Mouse (Mus musculus) stomach, embryonic 15.5 days (tissue): ENCODE data around the gene Arglu1. TPM values are rescaled to one million over a fixed set of nuclear protein-coding genes. Genes with fewer than 3 reads are reported as not detected.

Source experiments
- ATAC-seq: fragments of 200-750 bp; cut with Nextera tagmentation; 2 replicates; pipeline ENCODE4 v1.8.0; 2017; ENCODE audit warnings: low read depth, moderate number of reproducible peaks, moderate TSS enrichment; ENCODE audit not compliant: insufficient read depth, low FRiP score
- H3K27ac ChIP-seq: fragments of 300-500 bp; sonication (generic); 2 replicates; pipeline ENCODE4 v1.5.1; 2015; ENCODE audit warnings: mild to moderate bottlenecking, inconsistent platforms
- H3K27me3 ChIP-seq: fragments of 300-500 bp; sonication (generic); replicated peaks from 2 replicates; pipeline ENCODE4 v1.6.1; 2015; ENCODE audit warnings: inconsistent platforms
- H3K36me3 ChIP-seq: fragments of 300-500 bp; sonication (generic); 2 replicates; pipeline ENCODE4 v1.6.1; 2015; ENCODE audit warnings: inconsistent platforms
- H3K4me1 ChIP-seq: fragments of 300-500 bp; sonication (generic); 2 replicates; pipeline ENCODE4 v1.6.1; 2015; ENCODE audit warnings: inconsistent platforms
- H3K4me2 ChIP-seq: fragments of 300-500 bp; sonication (generic); 2 replicates; pipeline ENCODE4 v1.6.1; 2015; ENCODE audit warnings: mild to moderate bottlenecking, inconsistent platforms
- H3K4me3 ChIP-seq: fragments of 300-500 bp; sonication (generic); replicated peaks from 2 replicates; pipeline ENCODE4 v1.5.1; 2015; ENCODE audit warnings: inconsistent platforms
- H3K9ac ChIP-seq: fragments of 300-500 bp; sonication (generic); 2 replicates; pipeline ENCODE4 v1.6.1; 2015; ENCODE audit warnings: inconsistent platforms
- H3K9me3 ChIP-seq: fragments of 300-500 bp; sonication (generic); 2 replicates; pipeline ENCODE4 v1.6.1; 2016; ENCODE audit warnings: inconsistent platforms
- WGBS: fragments of 180-500 bp; shearing (Covaris S2); methylation state at CpG from one replicate; pipeline ENCODE4 v1.1.7; 2015; 5-methylcytosine and 5-hydroxymethylcytosine counted together
- polyA plus RNA-seq: library from polyadenylated mRNA; unstranded; fragments of >200 nt; fragmentation: Nextera tagmentation; extraction: Ambion mirVana; gene quantifications from 2 replicates; pipeline ENCODE4 v1.2.1, GENCODE M21; 2015

Arglu1 gene
- polyA plus RNA-seq, 1 experiment from 2014 or later = 142 TPM

DNA sequence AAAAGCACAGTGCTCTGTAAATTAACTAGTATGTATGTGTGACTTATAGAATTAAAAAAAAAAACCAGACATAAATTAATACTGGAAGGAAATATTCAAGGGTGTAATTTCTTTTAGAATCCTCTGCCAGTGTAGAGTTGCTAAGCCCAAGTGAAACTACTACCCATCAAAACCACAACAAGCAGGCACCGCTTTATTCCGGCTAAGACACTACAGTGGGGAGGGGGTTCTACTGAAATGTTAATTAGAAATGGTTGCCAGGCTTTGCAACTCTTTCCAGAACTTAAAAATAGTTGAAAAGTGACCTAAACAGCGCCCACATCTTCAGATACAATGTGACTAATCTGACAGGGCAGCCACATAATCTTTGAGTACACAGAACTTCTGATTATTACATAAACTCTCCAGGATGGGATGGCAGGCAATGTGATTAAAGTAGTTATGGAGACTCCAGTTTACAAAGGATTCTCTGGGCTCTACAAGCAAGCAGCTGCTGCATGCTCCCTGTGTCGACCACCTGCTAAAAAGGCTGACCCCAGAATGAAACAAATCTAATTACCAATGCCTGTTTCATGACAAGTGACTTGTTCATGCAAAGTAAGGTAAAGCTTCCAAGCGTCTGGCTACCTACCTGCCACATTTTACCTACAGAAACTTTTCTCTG, 32.5 kb downstream of the Arglu1 start:
- Histone ChIP-seq H3K9me3 (no peaks in the 10 kb centered on the region), H3K4me3 (peak overlapping the region; percentile 80), H3K27ac (peak overlapping the region; percentile 44; the same call in 1 of the 2 replicates), H3K4me1 (peaks cover 12% of the 10 kb centered on the region; the same call in 1 of the 2 replicates), H3K4me2 (peak overlapping the region; percentile 95), H3K36me3 (no peaks in the 10 kb centered on the region), H3K27me3 (no peaks in the 10 kb centered on the region), H3K9ac (no peak overlapping the region)
- no peak for ATAC-seq
- 33% methylated on average over 5 of the region's 5 CpGs for WGBS

DNA sequence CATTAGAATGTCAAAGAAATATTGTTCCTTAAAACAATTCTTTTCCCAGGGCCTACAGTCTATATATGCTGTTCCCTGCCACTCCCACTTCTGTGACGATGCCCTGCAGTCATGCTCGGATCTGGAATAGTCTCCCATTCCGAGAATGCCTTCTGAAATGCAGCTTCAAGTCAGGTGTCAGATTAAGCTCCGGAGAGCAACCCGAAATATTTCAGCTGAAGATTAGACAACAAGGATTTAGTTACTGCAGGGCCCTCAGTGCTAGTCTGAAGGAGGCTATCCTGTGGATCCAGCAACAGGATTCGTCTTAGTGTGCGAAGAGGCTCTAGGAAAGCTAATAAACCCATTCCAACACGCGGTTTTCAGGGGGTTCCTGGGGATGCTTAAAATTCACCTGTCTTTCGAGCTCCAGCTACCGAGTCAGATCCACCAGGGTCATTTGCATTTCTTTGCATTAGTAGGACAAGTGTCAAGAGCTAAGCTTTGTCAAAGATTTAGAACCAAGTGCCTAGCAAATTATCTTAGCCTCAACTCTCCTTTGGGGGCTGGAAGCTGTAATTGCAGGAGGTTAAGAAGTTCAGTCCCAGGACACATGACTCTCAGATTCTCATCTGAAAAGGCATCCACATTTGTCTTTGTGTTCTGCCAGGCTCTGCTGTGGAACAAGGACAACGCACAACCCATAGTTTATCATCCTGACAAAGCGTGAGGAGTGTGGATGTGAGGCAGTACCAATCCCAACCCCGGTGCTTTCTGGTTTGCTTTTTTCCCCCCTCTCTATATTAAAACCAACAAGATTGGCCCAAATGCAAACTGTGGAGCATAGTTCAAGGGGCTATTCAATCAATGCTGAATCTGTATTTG, 33.5 kb downstream of the Arglu1 start:
- Histone ChIP-seq H3K27me3 (no peaks in the 10 kb centered on the region), H3K27ac (no peak overlapping the region), H3K4me3 (peak overlapping the region; percentile 12), H3K36me3 (no peaks in the 10 kb centered on the region), H3K9ac (no peak overlapping the region), H3K4me2 (peak overlapping the region; percentile 95), H3K4me1 (peaks cover 18% of the 10 kb centered on the region), H3K9me3 (no peaks in the 10 kb centered on the region)
- no peak for ATAC-seq
- 33% methylated on average over 14 of the region's 14 CpGs for WGBS

DNA sequence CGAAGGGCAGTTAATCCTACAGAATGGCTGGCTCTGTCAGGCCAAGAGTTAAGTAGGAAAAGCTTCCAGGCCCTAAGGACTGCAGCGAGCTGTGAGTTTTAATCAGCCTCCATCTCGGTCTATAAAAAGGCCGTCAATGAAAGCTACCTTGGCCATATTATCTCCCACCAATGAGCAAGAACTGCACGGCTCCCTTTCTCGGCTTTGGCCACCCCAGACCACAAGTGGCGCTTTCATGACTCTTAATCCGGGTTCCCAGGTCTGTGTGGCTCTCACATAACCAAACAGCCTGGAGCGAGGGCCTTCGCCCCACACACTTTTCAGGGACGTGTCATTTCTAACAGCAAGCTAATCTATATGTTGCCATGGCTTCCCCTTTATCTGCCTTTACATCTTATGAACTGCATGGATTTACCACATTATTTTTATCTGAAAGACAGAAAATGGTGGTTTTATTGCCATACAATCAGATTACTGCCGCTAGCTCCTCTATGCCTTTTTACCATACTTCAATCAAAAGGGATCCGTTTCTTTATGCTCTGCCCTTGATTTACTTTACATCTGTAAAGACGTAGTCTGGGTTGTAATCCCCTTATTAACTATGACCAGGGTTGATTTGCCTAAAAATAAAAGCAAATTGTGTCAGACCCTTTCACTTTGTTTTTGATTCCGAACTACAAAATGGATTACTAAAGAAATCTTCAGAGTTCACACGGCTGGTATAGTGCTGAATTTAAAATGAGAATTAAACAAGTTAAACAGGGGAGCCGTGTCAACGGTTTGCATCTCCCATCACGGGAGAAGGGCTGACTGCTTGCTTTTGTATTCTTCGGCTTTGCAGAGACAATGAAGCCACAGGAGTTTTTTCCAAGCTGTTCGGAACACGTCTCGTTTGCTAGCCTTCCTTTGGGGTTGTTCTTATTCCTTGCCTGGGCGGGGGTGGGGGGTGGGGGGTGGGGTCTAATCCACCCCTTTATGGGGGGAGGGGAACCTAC, 34.7 kb downstream of the Arglu1 start:
- H3K4me2 ChIP-seq = peak overlapping the region; percentile 95
- H3K27me3 ChIP-seq = no peaks in the 10 kb centered on the region
- 53% methylated on average over 24 of the region's 24 CpGs for WGBS
- H3K27ac ChIP-seq = no peak overlapping the region
- no peaks in the 10 kb centered on the region for H3K9me3 ChIP-seq
- H3K4me3 ChIP-seq = no peak overlapping the region
- no peak for ATAC-seq
- H3K9ac ChIP-seq = no peak overlapping the region
- H3K4me1 ChIP-seq = peaks cover 19% of the 10 kb centered on the region
- no peaks in the 10 kb centered on the region for H3K36me3 ChIP-seq

DNA sequence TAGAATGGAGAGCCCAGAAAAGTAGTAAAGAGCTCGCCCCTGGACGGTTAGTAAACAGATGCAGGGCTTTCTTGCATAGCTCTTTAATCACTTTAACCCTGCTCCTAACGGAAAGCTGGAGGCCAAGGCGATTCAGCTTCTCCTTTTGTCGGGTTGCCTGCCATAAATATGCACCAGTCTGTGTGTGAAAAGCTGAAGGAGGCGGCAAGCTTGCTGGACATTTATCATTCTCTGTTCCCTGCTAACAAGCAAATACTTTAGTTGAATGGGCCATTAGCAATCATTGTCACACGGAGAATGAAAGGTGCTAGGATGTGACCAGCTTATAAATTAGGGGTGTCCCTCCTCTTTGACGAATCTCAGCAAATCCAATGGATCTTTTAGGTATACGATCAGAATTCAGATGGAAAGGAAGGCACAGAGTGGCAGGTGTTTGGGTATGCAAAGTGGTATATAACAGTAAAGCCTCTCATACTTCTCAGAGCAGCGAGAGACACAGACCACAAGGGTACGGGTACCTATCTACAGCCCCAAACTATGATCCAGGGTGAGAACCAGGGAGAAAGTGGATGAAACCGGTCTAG, 36.3 kb downstream of the Arglu1 start:
- H3K4me2 ChIP-seq = no peak overlapping the region
- no peak overlapping the region for H3K9ac ChIP-seq
- peaks cover 33% of the 10 kb centered on the region for H3K4me1 ChIP-seq
- no peaks in the 10 kb centered on the region for H3K27me3 ChIP-seq
- ATAC-seq = no peak
- H3K4me3 ChIP-seq = no peak overlapping the region
- no peaks in the 10 kb centered on the region for H3K9me3 ChIP-seq
- H3K36me3 ChIP-seq = no peaks in the 10 kb centered on the region
- no peak overlapping the region for H3K27ac ChIP-seq
- 39% methylated on average over 12 of the region's 12 CpGs for WGBS

DNA sequence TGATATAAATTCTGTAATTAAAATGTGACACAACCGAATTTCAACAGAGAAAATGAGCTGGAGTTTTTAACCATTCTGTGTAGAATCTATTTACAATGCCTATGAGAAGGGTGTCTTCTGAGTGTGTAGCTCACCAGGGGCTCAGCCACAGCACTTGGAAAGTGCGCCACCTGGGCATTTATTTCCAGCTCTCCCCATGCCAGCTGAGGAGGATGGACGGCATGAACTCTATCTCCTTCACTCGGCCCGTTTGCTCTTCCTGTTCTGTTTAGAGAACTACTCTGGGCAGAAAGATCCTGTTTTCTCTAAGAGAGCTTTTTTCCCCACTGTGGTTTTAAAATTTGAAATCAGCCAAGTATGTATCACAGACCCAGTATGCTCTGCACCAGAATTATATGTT, 37.0 kb downstream of the Arglu1 start:
- Histone ChIP-seq H3K4me2 (no peak overlapping the region), H3K27me3 (no peaks in the 10 kb centered on the region), H3K27ac (no peak overlapping the region), H3K4me1 (peaks cover 33% of the 10 kb centered on the region), H3K9me3 (no peaks in the 10 kb centered on the region), H3K9ac (no peak overlapping the region), H3K4me3 (no peak overlapping the region), H3K36me3 (no peaks in the 10 kb centered on the region)
- no peak for ATAC-seq
- 45% methylated on average over 5 of the region's 5 CpGs for WGBS

DNA sequence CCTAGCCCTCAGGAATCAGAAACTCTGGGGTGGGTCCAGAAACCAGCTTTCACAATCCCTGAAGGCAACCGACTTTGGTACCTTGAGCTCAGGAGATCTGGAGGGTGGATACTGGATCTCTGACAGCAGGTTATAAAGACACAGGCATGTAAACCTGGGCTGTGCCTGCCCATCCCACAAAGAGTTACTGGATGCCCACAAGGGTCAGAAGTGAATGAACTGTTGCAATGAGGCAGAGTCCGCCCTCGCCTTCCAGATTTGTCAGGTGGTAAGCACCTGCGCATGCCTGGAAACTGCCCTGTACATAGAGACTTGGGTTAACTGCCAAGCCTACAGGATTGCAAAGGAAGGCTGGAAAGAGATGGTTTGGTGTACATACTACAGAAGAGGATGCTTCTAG, 37.9 kb downstream of the Arglu1 start:
- 75% methylated on average over 4 of the region's 4 CpGs for WGBS
- no peak for ATAC-seq
- Histone ChIP-seq H3K27me3 (no peaks in the 10 kb centered on the region), H3K4me3 (no peak overlapping the region), H3K4me2 (no peak overlapping the region), H3K9me3 (no peaks in the 10 kb centered on the region), H3K9ac (no peak overlapping the region), H3K4me1 (peaks cover 33% of the 10 kb centered on the region), H3K36me3 (no peaks in the 10 kb centered on the region), H3K27ac (no peak overlapping the region)

DNA sequence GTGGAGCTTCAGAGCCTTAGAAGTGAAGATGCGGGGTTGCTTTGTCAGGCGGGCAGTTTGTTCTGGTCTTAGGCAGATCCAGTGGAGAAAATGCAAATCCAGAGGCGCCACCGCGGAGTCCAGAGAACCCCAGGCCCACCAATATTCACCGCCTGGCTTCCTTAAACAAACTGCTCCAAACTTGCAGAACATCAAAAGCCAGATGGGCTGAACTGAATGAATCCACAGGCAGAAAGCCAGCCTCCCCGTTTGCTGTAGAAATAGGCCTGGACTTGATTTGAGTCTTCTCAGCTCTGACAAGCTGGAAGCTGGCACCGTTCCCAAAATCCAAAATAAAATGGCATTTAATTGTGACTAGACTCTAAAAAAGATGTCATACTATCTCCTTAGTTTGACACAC, 40.4 kb downstream of the Arglu1 start:
- Histone ChIP-seq H3K4me3 (no peak overlapping the region), H3K9ac (no peak overlapping the region), H3K4me1 (peaks cover 34% of the 10 kb centered on the region), H3K27me3 (no peaks in the 10 kb centered on the region), H3K36me3 (no peaks in the 10 kb centered on the region), H3K27ac (peak overlapping the region; percentile 54; the same call in 1 of the 2 replicates), H3K4me2 (no peak overlapping the region), H3K9me3 (no peaks in the 10 kb centered on the region)
- ATAC-seq = no peak
- WGBS = 42% methylated on average over 8 of the region's 8 CpGs

DNA sequence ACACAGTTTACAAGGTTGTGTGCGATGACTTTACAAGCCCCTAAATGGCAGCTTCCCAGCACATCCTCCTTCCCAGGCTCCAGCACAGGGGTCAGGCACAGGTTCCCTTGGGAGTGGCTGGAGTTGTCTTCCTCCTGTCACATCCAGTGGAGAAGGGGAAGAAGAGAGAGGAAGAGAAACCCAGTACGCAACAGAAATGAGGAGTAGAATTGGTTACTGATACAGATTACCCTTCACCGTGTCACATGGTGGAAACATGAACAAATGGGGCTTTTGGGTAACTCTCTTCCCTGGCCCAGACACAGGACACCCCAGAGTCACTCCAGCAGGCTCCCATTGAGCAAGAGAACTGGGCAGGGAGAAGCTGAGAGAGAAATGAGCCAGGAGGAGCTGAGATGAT, 40.8 kb downstream of the Arglu1 start:
- no peaks in the 10 kb centered on the region for H3K9me3 ChIP-seq
- WGBS = 77% methylated on average over 3 of the region's 3 CpGs
- no peak overlapping the region for H3K9ac ChIP-seq
- no peak overlapping the region for H3K4me2 ChIP-seq
- no peak overlapping the region for H3K4me3 ChIP-seq
- H3K27ac ChIP-seq = peak overlapping the region; percentile 52; the same call in 1 of the 2 replicates
- peaks cover 33% of the 10 kb centered on the region for H3K4me1 ChIP-seq
- no peak for ATAC-seq
- no peaks in the 10 kb centered on the region for H3K27me3 ChIP-seq
- H3K36me3 ChIP-seq = no peaks in the 10 kb centered on the region

DNA sequence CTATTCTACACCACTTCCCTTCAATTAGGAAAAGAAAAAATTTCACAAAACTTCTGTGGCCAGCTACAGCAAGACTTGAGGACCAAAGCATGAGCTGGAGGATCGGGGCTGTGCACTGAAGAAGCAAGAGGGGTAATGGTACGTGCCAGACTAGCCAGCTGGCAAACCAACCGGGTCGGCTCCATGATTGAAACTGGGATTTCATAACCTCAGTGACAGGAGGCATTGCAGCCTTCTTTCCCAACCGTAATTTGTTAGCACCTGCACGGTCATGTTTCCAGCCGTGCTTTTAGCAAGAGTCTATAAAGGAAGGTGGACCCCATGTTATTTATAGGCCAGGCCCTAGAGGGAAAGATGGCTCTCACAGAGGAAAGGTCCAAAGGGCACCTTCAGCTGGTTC, 41.6 kb downstream of the Arglu1 start:
- Histone ChIP-seq H3K9ac (no peak overlapping the region), H3K4me3 (no peak overlapping the region), H3K4me1 (peaks cover 29% of the 10 kb centered on the region), H3K36me3 (no peaks in the 10 kb centered on the region), H3K9me3 (no peaks in the 10 kb centered on the region), H3K4me2 (no peak overlapping the region), H3K27ac (0 out of 2 replicates have a peak overlapping the region, but pooled peaks have one; percentile 5), H3K27me3 (no peaks in the 10 kb centered on the region)
- 70% methylated on average over 7 of the region's 7 CpGs for whole genome bisulfite sequencing
- ATAC-seq = no peak

DNA sequence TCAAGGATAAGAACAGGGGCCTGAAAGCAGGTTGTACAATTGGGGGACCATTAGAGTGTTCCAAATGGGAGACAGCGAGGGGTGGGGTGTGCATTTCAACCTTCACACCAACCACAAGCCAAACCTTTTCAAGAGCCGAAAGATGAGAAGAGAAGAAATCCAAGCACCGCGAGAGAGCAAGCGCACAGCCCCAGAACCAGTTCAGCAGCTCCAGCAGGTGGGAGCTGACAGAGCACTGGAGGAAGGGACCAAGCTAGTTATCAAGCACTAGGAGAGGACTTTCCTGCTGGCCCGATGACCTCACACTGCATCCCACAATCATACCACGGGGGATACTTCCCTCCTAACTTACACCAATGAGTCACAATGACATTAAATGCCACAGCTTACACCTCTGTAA, 42.5 kb downstream of the Arglu1 start:
- no peaks in the 10 kb centered on the region for H3K36me3 ChIP-seq
- H3K27ac ChIP-seq = peak overlapping the region; percentile 24; the same call in 1 of the 2 replicates
- H3K4me2 ChIP-seq = no peak overlapping the region
- ATAC-seq = no peak
- H3K9me3 ChIP-seq = no peaks in the 10 kb centered on the region
- no peaks in the 10 kb centered on the region for H3K27me3 ChIP-seq
- H3K4me1 ChIP-seq = peaks cover 25% of the 10 kb centered on the region
- WGBS = 62% methylated on average over 7 of the region's 7 CpGs
- H3K4me3 ChIP-seq = no peak overlapping the region
- H3K9ac ChIP-seq = no peak overlapping the region

DNA sequence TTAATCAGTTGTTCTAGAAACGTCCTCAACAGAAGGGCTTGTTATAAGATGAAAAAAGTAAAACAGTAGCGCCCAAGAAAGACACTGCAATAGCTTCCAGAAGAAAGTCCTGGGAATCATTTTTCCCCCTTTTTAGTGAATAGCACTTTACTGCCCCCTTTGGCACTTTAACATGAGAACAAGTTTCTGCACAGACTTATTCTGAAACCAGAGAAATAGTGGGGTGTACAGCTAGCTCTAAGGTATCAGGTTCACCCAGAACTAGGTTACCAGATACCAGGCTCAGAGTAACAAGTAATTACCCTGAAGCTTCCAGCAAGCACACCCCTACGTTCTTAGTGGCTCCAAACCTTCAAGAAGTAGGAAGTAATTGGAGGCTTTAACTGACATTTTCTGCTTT, 43.0 kb downstream of the Arglu1 start:
- WGBS = 57% methylated on average over 3 of the region's 3 CpGs

More for the DNA sequence above, 43.0 kb downstream of the Arglu1 start:
- H3K4me3 ChIP-seq = no peak overlapping the region
- no peaks in the 10 kb centered on the region for H3K27me3 ChIP-seq
- no peak overlapping the region for H3K4me2 ChIP-seq
- no peaks in the 10 kb centered on the region for H3K36me3 ChIP-seq
- H3K9me3 ChIP-seq = no peaks in the 10 kb centered on the region
- H3K4me1 ChIP-seq = peaks cover 21% of the 10 kb centered on the region
- ATAC-seq = no peak
- H3K9ac ChIP-seq = no peak overlapping the region
- peak overlapping the region; percentile 24; the same call in 1 of the 2 replicates for H3K27ac ChIP-seq
